Mouse (Mus musculus) megakaryocyte, embryonic 14.5 days (primary cell): Measurements from ENCODE around the gene Cd40.

Experiments
- FLI1 ChIP-seq: IDR thresholded peaks from 2 replicates; pipeline ENCODE4 v1.6.1; 2012; ENCODE audit warnings: low read length, inconsistent platforms, mixed read lengths
- GATA1 ChIP-seq: IDR thresholded peaks from 3 replicates; pipeline ENCODE4 v1.6.1; 2012; ENCODE audit warnings: mixed read lengths, low read length, inconsistent platforms, borderline replicate concordance

DNA sequence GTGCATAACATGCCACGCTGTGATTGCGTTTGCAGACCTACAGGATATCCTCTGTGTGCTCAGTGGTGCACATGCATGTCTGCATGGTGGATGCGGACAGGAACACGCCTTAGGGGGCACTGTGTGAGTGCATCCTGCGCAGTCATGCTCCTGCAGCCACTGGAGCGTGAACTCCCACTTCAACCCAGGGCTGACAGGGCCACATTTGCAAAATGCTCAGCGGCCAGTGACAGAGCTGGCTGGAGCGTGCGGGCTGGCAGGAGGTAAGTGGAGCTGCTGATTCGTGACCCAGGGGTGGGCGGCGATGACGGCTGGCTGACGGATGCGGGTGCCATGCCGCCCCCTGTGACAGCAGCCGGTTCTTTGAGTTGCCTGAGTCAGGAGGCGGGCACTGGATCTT is 51.2 kb downstream of the Cd40 start:
- TF ChIP-seq GATA1 (no peak), FLI1 (no peak)
